Mouse (Mus musculus): ENCODE data around the gene Nkx2-1. TPM values are rescaled to one million over a fixed set of nuclear protein-coding genes. Genes with fewer than 3 reads are reported as not detected.

The Nkx2-1 gene
- total and polyA plus RNA-seq, 2 experiments = 0.04 TPM; not detected in 1

DNA sequence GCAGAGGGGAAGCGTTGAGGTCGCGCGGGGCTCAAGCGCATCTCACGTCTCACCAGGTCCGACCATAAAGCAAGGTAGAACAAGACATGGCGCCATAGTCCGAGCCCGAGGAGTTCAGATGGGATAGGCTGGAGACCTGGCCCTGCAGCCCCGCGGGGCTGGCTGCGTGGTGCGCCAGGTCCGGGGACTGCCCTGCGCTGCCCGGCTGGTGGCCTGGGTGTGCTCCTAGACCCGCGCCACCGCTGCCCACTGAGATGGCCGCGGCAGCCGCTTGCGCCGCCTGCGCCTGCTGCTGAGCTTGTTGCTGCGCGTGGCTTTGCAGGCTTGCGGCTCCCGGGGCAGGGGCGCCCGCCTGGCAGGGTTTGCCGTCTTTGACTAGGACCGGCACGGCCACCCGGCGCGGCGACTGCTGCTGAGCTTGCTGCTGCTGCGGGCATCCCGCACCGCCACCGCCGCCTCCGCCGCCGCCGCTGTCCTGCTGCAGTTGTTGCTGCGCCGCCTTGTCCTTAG is 3.7 kb downstream of the Nkx2-1 start:
- no peak for DNase-seq (ENCODE audit: extremely low read depth, low read depth, low spot score)
- no peak overlapping the region for H3K27ac ChIP-seq (replicated peaks; ENCODE audit: insufficient read depth, low read depth, low read length)
- H3K4me1 ChIP-seq (ENCODE audit: control insufficient read depth, insufficient read depth, low read length) = peaks cover 2% of the 10 kb centered on the region; the same call in 1 of the 2 replicates
- WGBS = 3% methylated on average over 45 of the region's 50 CpGs
- H3K79me2 ChIP-seq (ENCODE audit: control insufficient read depth, insufficient read depth, low read length) = no peaks in the 10 kb centered on the region
- peaks cover 45% of the 10 kb centered on the region for H3K27me3 ChIP-seq (ENCODE audit: control insufficient read depth, insufficient read depth, low read length)
- no peak overlapping the region for H3K4me3 ChIP-seq (ENCODE audit: insufficient read depth, low read depth, low read length)
- H3K36me3 ChIP-seq (ENCODE audit: control insufficient read depth, insufficient read depth, low read length) = no peaks in the 10 kb centered on the region
- TF ChIP-seq POLR2A (IDR thresholded peaks at IDR 0.05; ENCODE audit: extremely low read depth, insufficient read depth, low read length) = no peak
- TF ChIP-seq CTCF (IDR thresholded peaks at IDR 0.05; ENCODE audit: low read depth, low read length) = no peak
- H3K9ac ChIP-seq (ENCODE audit: low read depth, low read length) = no peak overlapping the region

DNA sequence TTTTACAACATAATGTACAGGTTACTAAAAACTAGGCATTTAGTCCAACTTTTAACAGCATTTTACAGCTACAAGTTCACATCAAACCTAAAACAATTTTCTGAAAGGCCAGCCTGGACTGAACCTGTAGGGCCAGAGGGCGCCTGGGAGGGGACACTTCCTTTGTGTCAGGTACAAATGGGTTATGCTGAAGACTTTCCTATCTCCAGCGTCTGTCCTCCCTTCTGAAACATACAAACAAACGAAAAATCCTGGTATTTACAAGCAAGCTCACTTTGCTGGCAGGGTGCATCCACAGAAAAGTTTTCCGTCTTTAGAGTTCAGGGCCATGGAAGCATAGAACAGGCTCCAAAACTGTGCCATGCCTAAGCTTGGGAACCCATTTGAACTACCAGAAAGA is 4.6 kb downstream of the Nkx2-1 start:
- Histone ChIP-seq H3K36me3 (ENCODE audit: control insufficient read depth, insufficient read depth, low read length) (no peaks in the 10 kb centered on the region), H3K9ac (ENCODE audit: low read depth, low read length) (no peak overlapping the region), H3K4me3 (ENCODE audit: insufficient read depth, low read depth, low read length) (no peak overlapping the region), H3K27ac (replicated peaks; ENCODE audit: insufficient read depth, low read depth, low read length) (no peak overlapping the region), H3K27me3 (ENCODE audit: control insufficient read depth, insufficient read depth, low read length) (peaks cover 45% of the 10 kb centered on the region), H3K79me2 (ENCODE audit: control insufficient read depth, insufficient read depth, low read length) (no peaks in the 10 kb centered on the region), H3K4me1 (ENCODE audit: control insufficient read depth, insufficient read depth, low read length) (peaks cover 2% of the 10 kb centered on the region; the same call in 1 of the 2 replicates)
- 8% methylated on average over 4 of the region's 4 CpGs for WGBS
- DNase-seq (ENCODE audit: extremely low read depth, low read depth, low spot score) = no peak
- TF ChIP-seq CTCF (IDR thresholded peaks at IDR 0.05; ENCODE audit: low read depth, low read length) (no peak), POLR2A (IDR thresholded peaks at IDR 0.05; ENCODE audit: extremely low read depth, insufficient read depth, low read length) (no peak)

DNA sequence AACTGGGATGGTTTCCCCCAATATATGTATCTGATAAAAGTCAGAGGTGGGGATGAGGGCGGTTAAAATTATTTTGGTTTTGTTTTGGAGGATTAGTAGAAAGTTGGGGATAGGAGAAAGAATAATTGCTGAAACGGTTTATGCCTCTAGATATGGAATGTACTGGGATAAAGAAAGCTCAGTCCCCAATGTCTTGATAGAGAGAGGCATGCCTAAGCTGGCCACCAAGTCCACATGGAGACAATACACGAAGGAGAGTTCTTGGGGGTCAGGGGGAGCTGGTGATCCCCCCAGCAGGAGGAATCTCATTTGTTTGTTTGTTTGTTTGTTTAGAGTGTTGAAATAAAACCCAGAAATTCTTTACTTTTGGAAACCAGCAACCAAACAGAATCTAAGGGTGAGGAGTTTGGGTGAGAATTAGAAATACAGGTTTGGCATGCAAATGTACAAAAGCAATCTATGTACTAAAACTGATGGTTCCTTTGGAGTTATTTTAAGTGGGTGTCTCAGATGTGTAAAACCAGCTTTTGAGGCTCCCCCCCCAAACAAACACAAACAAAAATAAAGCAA is 5.6 kb downstream of the Nkx2-1 start:
- DNase-seq (ENCODE audit: extremely low read depth, low read depth, low spot score) = no peak
- no peaks in the 10 kb centered on the region for H3K79me2 ChIP-seq (ENCODE audit: control insufficient read depth, insufficient read depth, low read length)
- H3K27ac ChIP-seq (replicated peaks; ENCODE audit: insufficient read depth, low read depth, low read length) = no peak overlapping the region
- H3K27me3 ChIP-seq (ENCODE audit: control insufficient read depth, insufficient read depth, low read length) = peaks cover 43% of the 10 kb centered on the region
- 7% methylated on average over 3 of the region's 3 CpGs for WGBS
- TF ChIP-seq POLR2A (IDR thresholded peaks at IDR 0.05; ENCODE audit: extremely low read depth, insufficient read depth, low read length) (no peak), CTCF (IDR thresholded peaks at IDR 0.05; ENCODE audit: low read depth, low read length) (no peak)
- H3K4me3 ChIP-seq (ENCODE audit: insufficient read depth, low read depth, low read length) = no peak overlapping the region
- no peaks in the 10 kb centered on the region for H3K36me3 ChIP-seq (ENCODE audit: control insufficient read depth, insufficient read depth, low read length)
- no peak overlapping the region for H3K9ac ChIP-seq (ENCODE audit: low read depth, low read length)
- peaks cover 2% of the 10 kb centered on the region; the same call in 1 of the 2 replicates for H3K4me1 ChIP-seq (ENCODE audit: control insufficient read depth, insufficient read depth, low read length)

DNA sequence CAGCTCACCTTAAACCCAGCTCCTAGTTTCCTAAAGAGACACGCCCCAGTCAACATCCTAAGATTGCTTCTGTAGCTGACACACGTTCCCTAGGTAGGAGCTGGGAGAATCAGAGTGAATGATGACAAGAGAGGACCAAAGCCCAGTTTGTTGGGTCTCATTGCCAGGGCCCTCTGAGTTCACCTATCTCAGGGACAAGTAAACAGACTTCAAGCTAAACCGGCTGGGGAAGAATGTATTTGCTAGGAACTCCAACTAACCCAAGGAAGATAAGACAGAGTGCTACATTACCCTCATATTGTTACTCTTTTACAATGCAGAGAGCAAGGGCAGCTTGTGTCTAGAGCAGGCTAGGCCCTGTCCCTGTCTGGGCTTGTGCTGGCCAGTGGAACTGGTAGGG is 6.8 kb downstream of the Nkx2-1 start:
- H3K27me3 ChIP-seq (ENCODE audit: control insufficient read depth, insufficient read depth, low read length) = peaks cover 36% of the 10 kb centered on the region
- H3K36me3 ChIP-seq (ENCODE audit: control insufficient read depth, insufficient read depth, low read length) = no peaks in the 10 kb centered on the region
- peaks cover 2% of the 10 kb centered on the region for H3K4me1 ChIP-seq (ENCODE audit: control insufficient read depth, insufficient read depth, low read length)
- TF ChIP-seq POLR2A (IDR thresholded peaks at IDR 0.05; ENCODE audit: extremely low read depth, insufficient read depth, low read length) (no peak), CTCF (IDR thresholded peaks at IDR 0.05; ENCODE audit: low read depth, low read length) (no peak)
- H3K9ac ChIP-seq (ENCODE audit: low read depth, low read length) = no peak overlapping the region
- no peaks in the 10 kb centered on the region for H3K79me2 ChIP-seq (ENCODE audit: control insufficient read depth, insufficient read depth, low read length)
- no peak overlapping the region for H3K27ac ChIP-seq (replicated peaks; ENCODE audit: insufficient read depth, low read depth, low read length)
- WGBS = 2% methylated on average over 3 of the region's 3 CpGs
- H3K4me3 ChIP-seq (ENCODE audit: insufficient read depth, low read depth, low read length) = no peak overlapping the region
- DNase-seq (ENCODE audit: extremely low read depth, low read depth, low spot score) = no peak

- no peak for DNase-seq (ENCODE audit: extremely low read depth, low read depth, low spot score)
- H3K4me1 ChIP-seq (ENCODE audit: control insufficient read depth, insufficient read depth, low read length) = no peaks in the 10 kb centered on the region; the same call in 1 of the 2 replicates
- no peaks in the 10 kb centered on the region for H3K36me3 ChIP-seq (ENCODE audit: control insufficient read depth, insufficient read depth, low read length)
- H3K9ac ChIP-seq (ENCODE audit: low read depth, low read length) = no peak overlapping the region
- H3K4me3 ChIP-seq (ENCODE audit: insufficient read depth, low read depth, low read length) = no peak overlapping the region
- no peak for TF ChIP-seq POLR2A (IDR thresholded peaks at IDR 0.05; ENCODE audit: extremely low read depth, insufficient read depth, low read length)
- no peak for TF ChIP-seq CTCF (IDR thresholded peaks at IDR 0.05; ENCODE audit: low read depth, low read length)
- H3K27ac ChIP-seq (replicated peaks; ENCODE audit: insufficient read depth, low read depth, low read length) = no peak overlapping the region
- 3% methylated on average over 36 of the region's 36 CpGs for WGBS
- no peaks in the 10 kb centered on the region for H3K79me2 ChIP-seq (ENCODE audit: control insufficient read depth, insufficient read depth, low read length)
- peaks cover 31% of the 10 kb centered on the region for H3K27me3 ChIP-seq (ENCODE audit: control insufficient read depth, insufficient read depth, low read length)
Measured at GRCm38 (mm10) chr12:56528881-56529681, 7.6 kb downstream of the Nkx2-1 start.

Measured in liver, adult 2 months (tissue).